Mouse (Mus musculus): Measurements from ENCODE around the gene Cirbp.

Gene Cirbp

GRCm38 (mm10) chr10:80175536-80176269 lies 9.9 kb downstream of the Cirbp start:
- DNase-seq (ENCODE audit: extremely low read depth, low read depth, low spot score), result no peak

- DNase-seq (ENCODE audit: extremely low read depth, low read depth, low spot score), result no peak
Observed at GRCm38 (mm10) chr10:80176270-80176834, 10.6 kb downstream of the Cirbp start.

GRCm38 (mm10) chr10:80177441-80178279 lies 11.9 kb downstream of the Cirbp start:
- no peak for DNase-seq (ENCODE audit: extremely low read depth, low read depth, low spot score)

GRCm38 (mm10) chr10:80179068-80180051 lies 13.6 kb downstream of the Cirbp start, which contains the start of gene Efna2:
TSS of gene Efna2 (plus strand) at chr10:80179482.
- no peak for DNase-seq (ENCODE audit: extremely low read depth, low read depth, low spot score)

GRCm38 (mm10) chr10:80180288-80180687 lies 14.5 kb downstream of the Cirbp start:
- DNase-seq (ENCODE audit: extremely low read depth, low read depth, low spot score), result no peak

- no peak for DNase-seq (ENCODE audit: extremely low read depth, low read depth, low spot score)
Observed at GRCm38 (mm10) chr10:80180823-80181222, 15.0 kb downstream of the Cirbp start.

DNA sequence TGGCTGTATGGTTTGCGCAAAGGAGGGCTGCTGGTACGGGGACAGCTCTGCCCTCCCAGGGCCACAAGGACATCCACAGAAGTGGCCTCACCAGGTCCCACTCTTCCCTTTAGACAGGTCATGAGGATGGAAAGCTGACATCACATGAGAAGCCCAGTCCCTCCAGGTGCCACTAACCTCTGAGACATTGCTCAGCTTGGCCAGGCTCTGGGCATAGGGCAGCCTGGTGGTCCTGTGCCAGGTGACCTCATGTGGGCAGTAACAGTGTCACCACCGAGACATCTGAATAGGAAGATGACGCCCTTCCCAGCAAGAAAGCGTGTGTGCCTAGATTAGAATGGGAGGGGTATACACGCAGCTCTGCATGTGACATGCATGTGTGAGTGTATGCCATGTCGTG lies 16.8 kb downstream of the Cirbp start:
- no peak for DNase-seq (ENCODE audit: extremely low read depth, low read depth, low spot score)

DNA sequence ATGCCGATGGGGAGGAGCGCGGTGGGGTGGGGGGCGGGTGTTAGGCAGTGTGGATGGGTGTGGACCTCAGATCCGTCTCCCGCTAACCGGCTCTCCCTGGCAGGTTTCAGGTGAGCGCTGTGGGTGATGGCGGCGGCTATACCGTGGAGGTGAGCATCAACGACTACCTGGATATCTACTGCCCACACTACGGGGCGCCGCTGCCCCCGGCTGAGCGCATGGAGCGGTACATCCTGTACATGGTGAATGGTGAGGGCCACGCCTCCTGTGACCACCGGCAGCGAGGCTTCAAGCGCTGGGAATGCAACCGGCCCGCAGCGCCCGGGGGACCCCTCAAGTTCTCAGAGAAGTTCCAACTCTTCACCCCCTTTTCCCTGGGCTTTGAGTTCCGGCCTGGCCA lies 20.9 kb downstream of the Cirbp start:
- no peak for DNase-seq (ENCODE audit: extremely low read depth, low read depth, low spot score)

GRCm38 (mm10) chr10:80187739-80188138 lies 22.0 kb downstream of the Cirbp start:
- DNase-seq (ENCODE audit: extremely low read depth, low read depth, low spot score), result no peak

DNA sequence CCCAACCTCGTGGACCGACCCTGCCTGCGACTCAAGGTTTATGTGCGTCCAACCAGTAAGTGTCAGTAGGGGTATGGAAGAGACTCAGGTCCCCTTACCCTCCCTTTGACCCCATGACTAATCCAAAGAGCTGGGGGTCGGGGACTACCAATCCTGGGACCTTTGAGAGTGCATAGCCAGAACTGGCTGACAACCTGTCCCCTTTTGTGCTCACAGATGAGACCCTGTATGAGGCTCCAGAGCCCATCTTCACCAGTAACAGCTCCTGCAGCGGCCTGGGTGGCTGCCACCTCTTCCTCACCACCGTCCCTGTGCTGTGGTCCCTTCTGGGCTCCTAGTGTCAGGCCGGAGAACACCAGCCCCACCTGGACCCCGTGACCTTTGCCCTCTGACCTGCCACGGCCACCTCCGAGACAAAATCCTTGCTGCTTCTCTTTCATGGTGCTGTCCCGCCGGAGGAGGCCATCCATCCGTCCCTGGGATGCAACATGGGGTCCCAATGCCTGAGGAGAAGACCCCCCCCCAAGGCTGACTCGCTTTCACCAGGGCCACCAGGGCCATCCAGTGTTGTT lies 22.8 kb downstream of the Cirbp start:
- DNase-seq (ENCODE audit: extremely low read depth, low read depth, low spot score), result no peak

DNA sequence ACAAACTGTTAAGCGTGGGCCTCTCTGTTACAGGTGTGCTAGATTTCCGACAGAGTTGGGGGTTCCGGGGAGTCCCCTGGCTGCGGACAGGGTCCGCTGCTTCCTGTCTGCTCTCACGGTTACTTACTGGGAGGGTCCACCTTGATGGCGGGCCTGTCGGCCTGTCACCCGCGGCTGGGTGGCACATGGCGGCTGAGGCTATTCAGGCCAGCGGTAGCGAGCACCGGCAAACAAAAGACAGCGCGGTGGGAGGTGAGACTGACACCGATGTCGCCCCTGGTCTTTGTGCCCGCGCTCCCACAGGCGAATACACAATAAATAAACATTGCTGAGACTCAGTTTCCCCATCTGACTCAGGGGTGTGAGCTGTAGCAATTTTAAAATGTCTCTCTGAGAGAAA lies 24.2 kb downstream of the Cirbp start:
- DNase-seq (ENCODE audit: extremely low read depth, low read depth, low spot score), result no peak

DNA sequence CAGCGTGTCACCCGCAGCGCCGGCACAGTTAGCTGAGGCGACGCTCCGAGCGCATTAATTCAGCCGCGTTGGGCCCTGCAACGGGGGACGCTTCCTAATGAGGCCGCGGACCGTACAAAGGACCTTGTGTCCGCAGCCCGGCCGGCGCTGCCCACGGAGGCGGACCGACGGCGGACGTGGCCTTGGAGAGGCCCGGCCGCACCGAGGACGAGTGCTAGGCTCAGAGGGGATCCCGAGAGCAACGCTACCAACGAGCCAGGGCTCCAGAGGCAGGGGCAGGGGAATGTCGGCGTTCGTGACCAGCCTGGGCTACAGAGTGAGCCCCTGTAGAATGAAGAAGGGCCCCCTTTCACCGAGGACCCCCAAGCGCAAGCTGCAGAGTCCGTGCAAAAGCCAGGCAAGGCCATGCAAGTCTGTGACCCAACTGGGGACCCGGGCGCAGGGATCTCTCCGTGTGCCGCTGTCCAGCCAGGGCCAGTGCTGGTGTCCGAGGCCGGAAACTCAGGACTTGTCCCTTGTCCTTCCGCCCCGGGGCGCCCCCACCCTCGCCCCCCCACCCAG lies 24.8 kb downstream of the Cirbp start:
- no peak for DNase-seq (ENCODE audit: extremely low read depth, low read depth, low spot score)

- no peak for DNase-seq (ENCODE audit: extremely low read depth, low read depth, low spot score)
Observed at GRCm38 (mm10) chr10:80193976-80194375, 28.2 kb downstream of the Cirbp start.

DNA sequence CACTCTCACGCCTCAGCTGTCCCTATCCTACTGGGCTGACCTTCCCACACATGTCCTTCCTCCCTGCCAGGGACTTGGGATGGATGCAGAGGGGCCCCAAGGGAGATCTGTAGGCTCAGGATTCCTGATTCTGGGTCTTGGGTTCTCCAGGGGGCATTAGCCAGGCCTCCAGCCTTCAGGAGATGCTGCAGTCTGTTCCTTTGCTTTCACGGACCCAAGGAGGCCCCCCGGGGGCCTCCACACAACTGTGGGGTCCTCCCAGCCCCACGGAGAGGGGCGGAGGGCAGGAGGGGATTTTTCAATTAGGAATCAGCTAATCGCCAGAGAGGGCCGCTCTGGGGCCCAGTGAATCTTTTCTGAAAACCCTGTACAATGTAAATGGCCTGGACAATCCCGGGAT lies 28.7 kb downstream of the Cirbp start:
- DNase-seq (ENCODE audit: extremely low read depth, low read depth, low spot score), result no peak

DNA sequence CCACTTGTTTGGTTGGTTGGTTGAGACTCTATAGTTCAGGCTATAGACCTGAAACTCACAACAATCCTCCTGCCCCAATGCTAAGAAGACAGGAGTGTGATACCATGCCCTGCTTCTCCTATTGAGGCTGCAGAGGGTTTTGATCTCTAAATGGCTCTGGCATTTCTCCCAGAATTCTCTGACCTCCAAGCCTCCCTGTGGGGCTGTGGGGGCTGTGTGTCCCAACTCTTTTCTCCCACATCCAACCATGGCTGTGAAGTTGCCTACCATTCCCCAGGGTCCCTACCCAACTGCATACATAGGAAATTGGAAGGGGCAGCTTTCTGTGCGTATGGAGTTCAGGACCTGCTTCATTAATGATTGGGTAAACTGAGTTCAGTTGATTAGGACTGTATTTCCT lies 30.4 kb downstream of the Cirbp start:
- DNase-seq (ENCODE audit: extremely low read depth, low read depth, low spot score), result no peak

DNA sequence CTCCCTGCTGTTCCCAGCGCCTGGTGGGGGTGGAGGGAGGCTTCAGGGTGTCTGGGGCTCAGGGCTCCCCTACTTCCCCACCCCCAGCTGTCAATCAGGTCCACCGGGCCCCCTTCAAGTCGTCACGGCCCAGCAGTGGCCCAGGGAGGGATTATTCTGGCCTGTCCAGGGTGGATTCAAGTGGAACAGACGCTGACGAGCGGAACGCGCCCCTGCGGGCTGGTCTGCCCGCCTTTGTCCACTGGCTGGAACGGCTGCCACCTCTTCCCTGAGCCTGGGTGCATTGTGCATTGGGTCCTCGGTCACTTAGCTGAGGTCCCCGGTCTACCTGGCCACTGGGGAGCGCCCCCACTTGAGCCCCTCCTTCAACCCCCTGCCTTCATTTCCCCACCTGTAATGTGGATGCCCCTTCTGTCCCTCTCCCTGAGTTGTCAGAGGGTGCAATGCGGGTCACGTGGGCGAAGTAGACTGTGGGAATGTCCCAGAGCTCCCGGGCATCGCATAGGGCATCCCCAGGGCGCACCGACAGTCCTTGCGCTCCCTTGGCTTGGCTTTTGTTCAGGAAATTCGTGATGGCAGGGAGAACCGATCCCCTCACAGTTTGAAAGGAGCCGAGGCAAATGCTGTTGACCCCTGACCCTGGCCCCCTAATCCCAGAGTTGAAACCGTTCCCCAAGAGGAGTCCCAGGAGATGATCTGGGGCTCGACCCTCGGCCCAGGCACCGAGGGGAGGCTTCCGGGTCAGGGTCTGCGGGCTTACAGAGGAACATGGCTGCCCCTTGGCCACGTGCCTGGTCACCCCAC lies 31.2 kb downstream of the Cirbp start:
- DNase-seq (ENCODE audit: extremely low read depth, low read depth, low spot score), result no peak

DNA sequence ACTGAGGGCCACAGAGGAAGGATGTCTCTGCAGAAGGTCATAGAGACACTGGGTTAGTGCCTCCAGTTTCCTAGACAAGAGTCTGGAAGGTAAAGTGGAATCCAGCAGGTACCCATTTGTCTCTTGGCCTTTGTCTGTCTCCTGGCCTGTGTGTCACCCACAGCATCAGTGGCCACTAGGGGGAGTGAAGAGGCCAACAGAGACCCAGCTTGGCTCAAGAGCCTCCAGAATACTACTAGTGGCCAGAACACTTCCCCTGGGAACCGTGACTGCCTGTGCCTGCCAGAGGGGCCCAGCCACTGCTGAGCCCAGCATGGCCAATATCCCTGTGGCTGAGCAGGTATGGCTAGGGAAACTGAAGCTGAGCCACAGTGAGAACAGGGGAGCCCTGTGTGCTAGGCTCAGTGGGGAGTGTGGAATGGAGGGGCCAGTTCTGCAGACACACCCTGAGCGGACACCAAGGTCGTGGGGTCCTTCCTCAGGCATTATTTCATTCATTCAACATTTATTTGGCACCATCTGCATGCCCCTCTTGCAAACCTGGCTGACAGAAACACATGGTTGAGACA lies 33.7 kb downstream of the Cirbp start:
- no peak for DNase-seq (ENCODE audit: extremely low read depth, low read depth, low spot score)

DNA sequence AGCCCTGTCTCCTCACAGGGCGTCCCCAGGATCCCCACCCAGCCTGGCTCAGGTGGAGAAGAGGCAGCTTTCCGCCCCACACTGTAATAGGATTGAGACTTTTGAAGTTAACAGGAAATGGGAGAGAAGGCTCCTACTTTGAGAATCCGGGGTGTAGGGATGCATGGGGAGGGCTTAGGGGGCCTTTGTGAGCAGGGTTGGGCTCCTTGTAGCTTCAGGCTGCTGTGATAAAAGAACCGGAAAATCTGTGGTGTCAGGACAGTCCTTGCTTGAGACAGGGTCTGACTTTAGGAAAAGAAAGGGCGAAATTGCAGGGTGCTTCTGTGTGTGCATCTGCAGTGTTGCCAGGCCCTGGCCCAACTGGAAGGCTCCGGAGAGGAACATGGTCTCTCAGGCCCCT lies 34.7 kb downstream of the Cirbp start:
- no peak for DNase-seq (ENCODE audit: extremely low read depth, low read depth, low spot score)

DNA sequence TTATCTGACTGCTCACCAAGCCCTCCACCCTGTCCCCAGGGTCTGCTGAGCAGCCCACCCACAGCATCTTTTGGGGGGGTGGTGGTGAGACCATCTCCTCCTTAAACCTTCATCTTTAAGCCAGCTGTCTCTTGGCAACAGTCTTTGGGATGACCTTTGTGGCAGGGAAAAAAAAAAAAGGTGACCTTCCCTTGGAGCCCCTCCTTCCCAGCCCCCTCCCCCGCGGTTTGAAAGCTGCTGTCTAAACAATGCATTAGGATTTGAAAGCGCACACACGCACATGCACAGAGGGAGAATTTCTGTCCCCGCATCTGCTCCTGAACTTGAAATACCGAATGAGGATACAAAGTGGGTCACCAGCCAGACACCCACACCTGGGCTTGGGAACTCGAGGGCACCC lies 38.3 kb downstream of the Cirbp start:
- no peak for DNase-seq (ENCODE audit: extremely low read depth, low read depth, low spot score)

Data from fat pad, adult 2 months (tissue).